ENCODE assay signal across 8 mouse cellular contexts in genomic region chr7:44306516-44307240, GRCm38 (mm10). TPM values are rescaled to one million over a fixed set of nuclear protein-coding genes. Genes with fewer than 3 reads are reported as not detected.
DNase-seq lines count a peak whose midpoint lies in the region; ATAC-seq and TF ChIP-seq lines count a peak whose summit lies in the region.

Clec11a (minus strand) TSS chr7:44306902.

- peak; percentile 35 for DNase-seq in cerebellum, adult 11 months
- DNase-seq in cerebellum, adult 18-20 months, result no peak
- no peak for DNase-seq in testis, postnatal 10 days (ENCODE audit: low spot score)
- DNase-seq in layer of hippocampus, postnatal 14 days (ENCODE audit: low spot score in 2 of 2), result no peak

- no peaks in the 10 kb centered on the region; the same call in none of the 2 replicates for H3K27me3 ChIP-seq in testis, adult 2 months (ENCODE audit: control insufficient read depth, insufficient read depth, low read length)
- peaks cover 8% of the 10 kb centered on the region; the same call in 1 of the 2 replicates for H3K27me3 ChIP-seq in kidney, embryonic 16.5 days (ENCODE audit: insufficient read depth, low read length)
- peaks cover 38% of the 10 kb centered on the region for H3K27me3 ChIP-seq in myocyte (ENCODE audit: control insufficient read depth, insufficient read depth, insufficient read length)

- TF ChIP-seq CTCF in testis, adult 2 months (IDR thresholded peaks at IDR 0.05; ENCODE audit: control insufficient read depth, insufficient read depth, insufficient replicate concordance, low read depth, low read length), result no peak

- H3K9me3 ChIP-seq in kidney, embryonic 16.5 days (ENCODE audit: low read length), result no peaks in the 10 kb centered on the region

- H3K4me2 ChIP-seq in kidney, embryonic 16.5 days (replicated peaks; ENCODE audit: low read depth, low read length), result peak within 1 kb of the TSS; percentile 57
- H3K4me2 ChIP-seq in myocyte (ENCODE audit: low read depth), result peak within 1 kb of the TSS; percentile 48

- no peak within 1 kb of the TSS for H3K27ac ChIP-seq in testis, adult 2 months (ENCODE audit: control insufficient read depth, insufficient read depth, low read depth, low read length)
- peak within 1 kb of the TSS; percentile 93 for H3K27ac ChIP-seq in kidney, embryonic 16.5 days (ENCODE audit: low read length)

- no peak for ATAC-seq in kidney, embryonic 16.5 days (ENCODE audit: low FRiP score, low TSS enrichment)
- ATAC-seq in erythroblast, adult 5-6 weeks (replicated peaks; ENCODE audit: low FRiP score, poor library complexity, severe bottlenecking), result no peak

- no peaks in the 10 kb centered on the region for H3K36me3 ChIP-seq in testis, adult 2 months (ENCODE audit: control insufficient read depth, insufficient read depth, low read length)
- H3K36me3 ChIP-seq in kidney, embryonic 16.5 days (ENCODE audit: insufficient read depth, low read length), result no peaks in the 10 kb centered on the region
- H3K36me3 ChIP-seq in myocyte (ENCODE audit: control insufficient read depth, insufficient read depth), result no peaks in the 10 kb centered on the region

- H3K4me1 ChIP-seq in testis, adult 2 months (ENCODE audit: control insufficient read depth, insufficient read depth, low read length), result peaks cover 27% of the 10 kb centered on the region
- peaks cover 33% of the 10 kb centered on the region for H3K4me1 ChIP-seq in kidney, embryonic 16.5 days (ENCODE audit: insufficient read depth, low read length)

- 52% methylated on average over 6 of the region's 6 CpGs for WGBS in kidney, embryonic 16.5 days

- peak within 1 kb of the TSS; percentile 60 for H3K9ac ChIP-seq in kidney, embryonic 16.5 days (replicated peaks; ENCODE audit: low read length)

- H3K79me2 ChIP-seq in myocyte (ENCODE audit: control insufficient read depth, insufficient read depth), result no peaks in the 10 kb centered on the region

- no peak for TF ChIP-seq POLR2A in testis, adult 2 months (IDR thresholded peaks at IDR 0.05; ENCODE audit: control insufficient read depth, low read depth, low read length)
- no peak for TF ChIP-seq POLR2A in myocyte (IDR thresholded peaks at IDR 0.05; ENCODE audit: insufficient read length, low read depth)

- H3K4me3 ChIP-seq in testis, adult 2 months (ENCODE audit: control insufficient read depth, low read depth, low read length), result peak within 1 kb of the TSS; percentile 88
- H3K4me3 ChIP-seq in kidney, embryonic 16.5 days (ENCODE audit: low read length), result peak within 1 kb of the TSS; percentile 76
- no peak within 1 kb of the TSS for H3K4me3 ChIP-seq in myocyte

- no peak within 1 kb of the TSS for H3ac ChIP-seq in myocyte (ENCODE audit: control insufficient read depth, insufficient read length)

TF ChIP-seq in myocyte, 11 proteins besides CTCF, POLR2A, EP300 and RAD21:
- TF ChIP-seq SRF (IDR thresholded peaks at IDR 0.05; ENCODE audit: control insufficient read depth, insufficient read length, low read depth) (no peak), TCF12 (IDR thresholded peaks at IDR 0.05; ENCODE audit: insufficient read depth, poor library complexity, severe bottlenecking) (no peak)

RNA-seq across cellular contexts. Expression of gene Clec11a, which starts in this region (rescaled TPM):
- polyA plus RNA-seq in testis, adult 2 months (2012; rRNA removed), result 1.7 and 3.1 TPM in 2 replicates
- polyA plus RNA-seq in kidney, embryonic 16.5 days (2015; fragmentation: Nextera tagmentation; extraction: Ambion mirVana), result 3.6 and 5.8 TPM in 2 replicates
- polyA plus RNA-seq in myocyte (2012; fragmentation: generic; extraction: Trizol), result 0.60 TPM
- total RNA-seq in erythroblast, adult 5-6 weeks (2015; ENCODE audit: low replicate concordance), result 0.19 and 0.63 TPM in 2 replicates
- total RNA-seq in erythroblast, adult 5-6 weeks (2017; ENCODE audit: low replicate concordance), result 0.28 and 1.0 TPM in 2 replicates
- total RNA-seq in layer of hippocampus, postnatal 14 days (2021), result 1 to 10 TPM; 2.5 to 2.8 TPM
